Mouse (Mus musculus): Measurements from ENCODE around the gene Mgrn1.

The Mgrn1 gene

DNA sequence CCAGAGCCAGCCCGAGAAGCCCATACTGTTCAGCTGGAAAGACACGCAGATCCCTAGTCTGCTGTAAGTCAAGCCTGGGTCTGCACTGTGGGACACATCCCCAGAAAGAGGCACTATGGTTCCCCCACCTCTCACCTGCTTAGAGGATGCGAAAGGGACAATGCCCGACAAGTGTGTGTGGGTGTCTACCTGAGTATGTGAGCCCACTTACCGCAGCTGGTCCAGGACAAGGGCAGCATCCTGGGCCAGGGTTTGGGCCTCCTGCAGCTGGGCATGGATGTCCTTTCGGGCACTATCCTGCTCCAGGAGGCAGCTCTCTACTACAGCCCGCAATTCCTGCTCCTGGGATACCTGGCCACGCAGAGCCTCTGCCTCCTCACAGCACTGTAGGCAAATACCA, 56.8 kb downstream of the Mgrn1 start:
- DNase-seq: no peak

DNA sequence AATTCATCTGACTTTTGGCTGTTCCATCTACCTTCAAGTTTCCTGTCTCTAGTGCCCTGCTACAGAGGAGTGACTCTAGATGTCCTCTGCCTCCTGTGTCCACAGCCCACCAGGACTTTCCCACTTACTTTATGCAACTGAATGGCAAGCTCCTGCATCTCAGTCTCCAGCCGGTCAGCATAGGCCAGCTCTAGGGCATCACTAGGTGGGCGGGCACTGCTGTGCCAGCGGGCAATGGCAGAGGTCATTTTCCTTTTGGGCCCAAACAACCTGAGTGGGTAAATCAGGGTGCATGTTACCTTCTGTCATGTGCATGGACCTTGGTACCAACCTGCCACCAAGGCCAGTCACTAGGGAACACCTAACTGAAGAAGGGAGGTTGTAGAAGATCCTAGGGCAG, 57.4 kb downstream of the Mgrn1 start:
- DNase-seq: no peak

DNA sequence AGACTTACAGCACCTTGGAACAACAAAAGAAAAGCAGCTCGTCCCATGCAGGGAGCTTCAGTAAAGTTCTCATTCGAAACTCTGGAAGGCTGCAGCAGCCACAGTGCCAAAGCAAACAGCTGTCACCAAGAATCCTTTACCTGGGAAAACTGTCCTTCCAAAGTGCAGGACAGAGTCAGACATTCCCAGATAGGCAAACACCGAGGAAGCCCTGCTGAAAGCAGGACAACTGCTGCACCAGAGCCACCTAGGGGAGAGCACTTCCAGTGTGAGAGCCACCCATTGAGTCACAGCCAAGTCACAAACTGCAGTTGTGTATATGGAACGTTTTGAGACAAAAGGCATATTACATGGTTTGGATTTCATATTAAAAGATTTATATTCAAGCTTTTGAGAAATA, 59.4 kb downstream of the Mgrn1 start:
- DNase-seq: no peak

DNA sequence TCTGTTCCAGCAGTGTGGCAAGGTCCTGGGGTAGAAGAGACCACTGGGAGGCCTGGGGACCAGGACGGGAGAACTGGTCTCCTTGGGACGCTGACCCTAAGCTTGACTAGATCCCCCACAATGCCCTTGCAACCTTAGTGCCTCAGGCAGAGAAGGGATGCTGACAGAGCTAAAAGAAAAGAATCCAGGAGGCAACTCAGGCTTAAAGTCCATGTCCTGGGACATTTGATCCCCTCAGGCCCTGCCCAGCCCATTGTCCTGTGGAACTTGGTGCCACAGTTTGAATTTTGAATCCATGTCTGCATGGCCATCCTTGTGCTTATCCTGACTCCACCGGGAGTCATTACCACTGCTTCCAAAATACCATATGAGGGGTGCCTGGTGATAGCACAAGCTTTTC, 60.1 kb downstream of the Mgrn1 start:
- no peak for DNase-seq

DNA sequence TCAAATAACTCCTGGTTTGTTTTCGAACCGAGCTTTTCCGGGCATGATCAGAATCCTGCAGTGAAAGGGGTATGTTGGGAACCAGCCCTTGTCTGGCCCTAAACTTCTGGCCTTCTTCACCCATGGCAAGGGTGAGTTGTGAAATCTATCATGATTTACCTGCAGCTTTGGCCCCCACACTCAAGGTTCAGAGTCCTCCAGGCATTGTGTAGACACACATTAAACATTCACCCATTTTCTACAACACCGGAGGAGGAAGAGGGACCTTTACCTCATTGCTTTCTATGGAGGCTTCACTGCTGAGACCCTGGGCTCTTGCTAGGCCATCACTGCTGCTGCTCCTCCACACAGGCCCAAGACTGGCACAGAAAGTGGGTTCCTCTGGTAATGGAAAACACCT, 61.3 kb downstream of the Mgrn1 start:
- DNase-seq: no peak

DNA sequence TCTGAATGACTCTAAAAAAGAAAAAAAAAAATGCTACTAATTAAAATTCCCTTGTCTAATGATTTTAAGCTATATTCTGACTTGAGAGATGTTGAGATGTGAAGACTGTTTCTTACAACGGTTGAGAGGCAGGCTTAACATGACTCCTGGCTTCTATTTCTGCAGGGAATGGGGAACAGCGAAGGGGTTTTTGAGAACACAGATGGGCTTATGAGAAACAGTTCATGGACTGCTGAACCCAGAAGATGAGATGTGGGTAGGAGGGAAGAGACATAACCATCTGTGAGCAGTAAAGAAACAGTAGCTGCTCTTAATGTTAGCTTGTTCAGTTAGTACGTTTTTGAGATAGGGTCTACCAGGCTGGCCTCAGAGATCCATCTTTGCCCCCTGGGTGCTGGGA, 70.6 kb downstream of the Mgrn1 start:
- no peak for DNase-seq

DNA sequence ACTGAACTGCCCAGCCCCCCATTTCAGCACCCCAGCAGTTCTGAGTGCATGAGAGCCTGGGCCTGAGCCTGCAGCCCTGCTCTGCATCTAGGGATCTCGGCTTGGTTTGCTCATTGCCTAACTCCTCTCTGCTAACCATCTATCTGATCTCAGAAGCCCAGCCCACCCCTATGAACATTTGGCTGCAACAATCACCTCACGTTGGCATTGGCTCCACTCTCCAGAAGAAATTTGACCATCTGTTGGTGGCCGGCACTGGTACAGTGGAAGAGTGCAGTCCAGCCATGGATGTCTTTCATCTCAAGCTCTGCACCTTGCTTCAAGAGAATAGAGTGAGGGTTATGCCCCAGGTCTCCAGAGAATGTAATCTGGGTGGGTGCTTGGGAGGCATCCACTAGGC, 71.4 kb downstream of the Mgrn1 start:
- no peak for DNase-seq

DNA sequence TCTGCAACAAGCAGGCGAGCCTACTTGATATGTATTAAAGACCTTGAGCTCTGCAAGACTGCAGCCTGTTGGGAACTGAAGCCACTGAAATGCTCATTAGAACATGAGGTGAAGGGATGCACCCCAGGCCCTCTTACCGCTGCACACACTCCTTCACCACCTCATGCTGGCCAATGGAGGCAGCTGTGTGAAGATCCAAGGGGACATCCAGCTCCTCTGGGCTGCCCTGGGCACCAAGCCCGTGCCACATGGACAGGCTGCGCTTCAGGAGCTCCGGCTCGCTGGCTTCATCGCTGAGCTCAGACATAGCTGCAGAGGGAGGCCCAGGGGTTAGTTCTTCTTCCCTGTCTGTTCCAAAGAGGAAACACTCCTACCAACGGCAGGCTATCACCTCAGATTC, 74.2 kb downstream of the Mgrn1 start:
- DNase-seq: no peak

DNA sequence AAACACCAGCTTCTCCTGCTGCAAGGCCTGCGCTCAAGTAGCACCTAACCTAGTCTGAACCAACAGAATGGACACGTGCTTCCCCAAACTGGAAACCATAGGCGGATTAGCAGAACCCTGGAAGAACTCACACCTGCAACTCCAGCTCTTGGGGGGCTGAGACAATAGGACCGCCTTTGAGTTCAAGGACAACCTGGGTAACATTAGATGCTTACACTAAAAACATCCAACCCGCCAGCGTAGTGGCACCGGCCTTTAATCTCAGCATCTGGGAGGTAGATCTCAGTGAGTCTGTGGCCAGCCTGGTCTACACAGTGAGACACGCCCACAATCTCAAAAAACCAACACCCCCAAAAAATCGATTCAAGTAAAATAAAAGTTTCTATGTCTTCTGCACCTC, 77.3 kb downstream of the Mgrn1 start:
- DNase-seq: no peak

DNA sequence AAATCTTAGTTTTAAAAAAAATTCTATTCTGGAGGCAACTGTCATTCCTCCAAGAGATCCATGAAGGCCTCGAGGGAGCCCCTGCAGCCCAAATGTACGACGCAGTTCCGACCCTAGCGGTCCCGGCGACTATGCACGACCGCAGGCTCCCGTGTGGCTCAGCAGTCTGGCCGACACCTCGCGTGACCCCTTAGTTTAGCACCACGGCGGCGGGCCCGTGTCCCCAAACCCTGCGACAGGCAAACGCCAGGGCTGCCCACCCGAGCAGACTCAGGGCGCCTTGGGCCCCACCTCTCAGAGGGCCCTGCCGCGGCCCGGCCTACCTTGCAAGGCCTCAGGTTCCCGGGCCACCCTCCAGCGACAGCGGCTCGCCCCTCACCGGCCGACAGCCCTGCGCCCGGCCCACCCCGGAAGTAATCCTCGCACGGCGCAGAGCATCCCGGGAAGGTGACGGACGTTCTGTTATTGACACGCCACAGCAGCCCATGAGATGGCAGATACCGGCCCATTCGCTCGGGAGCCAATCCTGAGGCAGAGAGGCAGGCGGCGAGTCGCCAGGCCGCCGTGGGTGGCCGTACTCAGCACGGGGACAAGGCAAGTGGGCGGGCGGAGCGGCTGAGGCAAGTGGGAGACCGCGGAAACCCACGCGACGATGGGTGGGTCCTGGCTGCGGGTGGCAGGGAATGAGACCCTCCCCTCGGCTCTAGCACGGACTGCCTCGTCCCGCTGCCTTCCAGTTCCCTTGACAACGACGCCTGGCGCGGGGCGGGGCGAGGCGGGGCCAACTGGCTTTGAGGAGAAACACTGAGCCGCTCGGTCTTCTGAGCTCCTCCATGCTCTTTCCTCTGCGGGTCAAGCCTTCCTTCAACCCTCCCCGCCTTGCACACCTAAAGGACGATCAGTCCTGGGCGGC, 78.0 kb downstream of the Mgrn1 start, which contains the start of gene Anks3:
Anks3 (minus strand) TSS at position 409 of the 913 bp plus-strand sequence.
- DNase-seq: peak; percentile 93

DNA sequence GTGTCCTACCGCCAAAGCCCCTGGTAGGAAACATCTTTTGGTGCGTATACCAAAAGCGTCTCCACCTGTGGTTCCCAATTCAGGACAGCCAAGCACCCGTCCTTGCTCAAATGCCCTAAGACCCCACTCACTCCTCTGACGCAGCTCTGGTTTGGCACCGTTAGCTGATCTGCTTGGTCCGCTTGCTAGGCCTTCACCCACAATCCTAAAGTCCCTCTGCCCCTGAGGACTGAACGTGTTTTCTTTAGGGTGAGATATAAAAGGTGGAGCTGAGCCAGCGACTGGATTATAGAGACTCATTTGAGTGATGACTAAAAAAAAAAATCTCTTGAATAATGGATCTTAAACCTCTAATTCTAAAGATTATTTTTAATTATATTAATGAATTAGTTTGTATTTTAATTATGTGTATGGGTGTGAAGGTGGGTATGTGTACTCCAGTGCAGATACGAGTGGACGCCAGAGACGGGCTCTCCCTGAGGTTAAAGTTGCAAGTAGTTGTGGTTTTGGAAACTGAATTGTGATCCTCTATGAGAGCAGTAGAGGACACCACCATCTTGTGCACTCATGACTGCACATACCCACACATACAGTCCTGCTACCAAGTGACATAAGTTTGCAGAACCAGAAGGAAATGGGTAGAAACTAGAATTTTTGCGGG, 78.8 kb downstream of the Mgrn1 start:
- no peak for DNase-seq

DNA sequence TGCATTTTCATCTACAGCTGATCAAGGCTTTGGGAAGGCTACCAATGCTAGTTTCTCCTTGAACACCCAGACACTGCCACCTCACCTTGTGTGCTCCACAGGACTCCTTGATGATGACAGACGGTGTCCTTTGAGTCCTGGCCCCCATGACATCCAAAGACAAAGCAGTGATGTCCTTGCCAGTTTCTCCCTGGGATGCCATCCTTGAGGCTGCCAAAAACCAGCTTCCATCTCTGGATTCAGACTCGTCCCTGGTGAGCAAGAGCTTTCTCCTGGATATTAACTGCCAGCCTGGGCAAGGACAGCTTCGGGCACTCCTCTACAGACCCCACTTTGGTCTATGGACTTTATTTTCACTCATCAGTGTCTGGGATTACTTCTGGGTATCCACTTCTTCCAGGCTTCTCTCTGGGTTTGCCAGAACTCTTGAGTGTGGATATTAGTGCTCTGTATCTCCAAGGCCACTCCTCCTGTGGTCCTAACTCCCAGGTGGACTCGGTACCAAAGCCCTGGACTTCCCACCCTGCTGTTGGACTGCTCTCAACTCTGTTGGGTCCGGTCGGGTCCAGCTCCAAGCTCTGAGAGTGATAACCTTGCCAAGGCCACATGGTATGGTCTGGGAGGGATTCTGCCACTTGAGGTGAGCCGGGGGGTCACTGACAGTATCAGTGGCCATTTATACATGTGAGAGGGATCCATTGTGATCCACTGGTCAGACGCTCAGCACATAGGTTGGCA, 79.5 kb downstream of the Mgrn1 start:
- no peak for DNase-seq

DNA sequence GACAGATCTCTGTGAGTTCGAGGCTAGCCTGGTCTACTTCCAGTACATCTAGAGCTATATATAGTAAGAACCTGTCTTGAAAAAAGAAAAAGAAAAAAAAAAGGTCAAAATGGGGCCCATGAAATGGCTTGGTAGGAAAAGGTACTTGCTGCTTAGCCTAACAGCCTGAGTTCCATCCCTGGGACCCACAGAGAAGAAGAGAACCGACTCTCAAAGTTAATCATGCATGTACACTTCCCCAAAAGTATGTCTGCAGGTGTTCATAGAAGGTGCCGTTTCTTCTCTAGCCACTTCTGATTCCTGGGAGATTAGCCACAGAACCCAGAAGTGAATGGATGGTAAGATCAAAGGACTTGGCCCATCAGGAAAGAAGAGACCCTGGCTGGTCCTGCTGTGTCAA, 82.4 kb downstream of the Mgrn1 start:
- DNase-seq: no peak

DNA sequence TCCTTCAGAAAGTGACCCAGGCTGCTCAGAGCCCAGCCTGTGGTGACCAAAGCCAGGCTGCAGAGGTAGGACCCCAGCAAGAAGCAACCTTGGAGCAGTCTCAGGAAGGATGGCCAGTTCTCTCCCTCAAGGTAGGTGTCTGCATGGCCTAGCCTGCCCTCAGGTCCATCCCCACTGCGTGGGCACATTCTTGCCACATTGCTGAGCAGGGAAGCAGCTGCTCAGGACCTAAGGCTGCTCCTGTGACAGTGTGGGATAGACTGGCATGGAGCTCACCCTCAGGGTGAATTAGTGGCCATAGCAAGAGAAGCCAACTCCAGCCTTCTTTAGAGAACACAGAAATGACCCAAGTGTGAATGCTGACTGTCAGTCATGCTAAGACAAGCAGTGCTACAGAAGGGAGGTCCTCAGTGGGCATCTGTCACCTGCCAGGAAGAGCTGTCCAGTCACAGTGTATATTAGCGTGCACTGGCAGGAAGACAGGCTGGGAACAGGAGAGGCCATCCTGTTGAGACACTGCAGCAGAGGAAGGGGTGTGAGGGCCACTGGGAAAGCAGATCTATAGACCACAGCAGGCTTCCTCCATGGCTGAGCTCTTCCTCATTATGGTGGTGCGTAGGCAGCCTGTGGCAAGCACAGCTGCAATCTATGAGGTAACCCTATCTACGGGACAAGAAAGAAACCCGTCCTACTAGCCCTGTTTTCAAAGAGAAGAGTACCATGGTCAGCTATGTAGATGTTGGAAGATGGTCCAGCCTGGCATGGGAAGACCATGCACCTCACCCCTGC, 83.2 kb downstream of the Mgrn1 start:
- peak; percentile 16 for DNase-seq

DNA sequence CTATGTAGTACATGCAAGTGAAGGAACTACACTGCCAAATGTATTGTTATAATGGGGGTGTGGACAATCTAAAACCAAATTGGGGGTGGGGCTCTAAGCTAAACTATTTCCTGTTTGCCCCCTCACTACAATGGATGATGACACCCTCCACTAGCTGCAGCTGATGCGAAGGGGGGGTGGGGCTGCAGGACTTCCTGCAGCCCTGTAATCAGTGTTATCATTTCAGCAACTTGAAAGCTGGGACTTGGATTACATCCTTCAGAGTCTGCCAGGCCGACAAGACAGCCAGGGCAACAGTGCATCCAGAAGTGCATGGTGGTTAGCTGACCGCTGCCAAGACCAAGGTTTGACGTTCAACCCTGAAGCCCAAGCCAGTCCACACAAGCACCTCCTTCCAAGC, 85.6 kb downstream of the Mgrn1 start:
- no peak for DNase-seq

DNA sequence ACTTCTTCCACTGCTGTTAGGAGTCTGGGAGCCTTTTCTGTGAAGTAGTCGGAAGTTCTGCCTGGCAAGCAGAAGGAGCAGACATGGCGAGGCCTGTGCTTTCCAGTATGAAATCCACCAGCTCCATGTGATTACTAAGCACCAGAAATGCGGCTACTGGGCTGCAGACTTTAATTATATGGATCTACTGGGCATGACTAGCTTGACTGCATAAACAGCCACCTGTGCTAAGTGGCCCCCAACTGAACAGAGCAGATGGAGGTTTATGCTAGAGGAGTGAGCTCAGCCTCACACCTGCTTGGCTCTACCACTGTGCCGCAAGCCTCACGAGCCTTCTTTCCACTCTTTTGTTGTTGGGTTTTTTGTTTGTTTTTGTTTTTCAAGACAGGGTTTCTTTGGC, 88.5 kb downstream of the Mgrn1 start:
- DNase-seq: no peak

DNA sequence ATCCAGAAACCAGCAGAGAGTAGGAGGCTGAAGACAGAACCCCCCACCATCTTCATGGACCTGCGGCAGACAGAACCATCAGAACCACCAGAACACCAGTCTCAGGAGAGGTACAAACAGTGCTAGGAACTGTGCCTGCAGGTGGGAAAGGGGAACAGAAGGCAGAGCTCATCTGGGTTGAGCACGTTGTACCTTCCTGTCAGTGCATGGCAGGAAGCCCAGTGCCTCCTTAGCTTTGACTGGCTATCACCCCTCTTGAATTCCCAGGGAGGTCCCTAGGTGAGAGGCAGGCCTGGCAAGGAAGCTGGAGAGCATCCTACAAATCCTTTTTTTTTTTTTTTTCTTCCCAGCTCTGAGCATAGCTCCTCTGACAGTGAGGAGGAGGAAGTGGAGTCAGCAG, 90.1 kb downstream of the Mgrn1 start:
- DNase-seq: no peak

DNA sequence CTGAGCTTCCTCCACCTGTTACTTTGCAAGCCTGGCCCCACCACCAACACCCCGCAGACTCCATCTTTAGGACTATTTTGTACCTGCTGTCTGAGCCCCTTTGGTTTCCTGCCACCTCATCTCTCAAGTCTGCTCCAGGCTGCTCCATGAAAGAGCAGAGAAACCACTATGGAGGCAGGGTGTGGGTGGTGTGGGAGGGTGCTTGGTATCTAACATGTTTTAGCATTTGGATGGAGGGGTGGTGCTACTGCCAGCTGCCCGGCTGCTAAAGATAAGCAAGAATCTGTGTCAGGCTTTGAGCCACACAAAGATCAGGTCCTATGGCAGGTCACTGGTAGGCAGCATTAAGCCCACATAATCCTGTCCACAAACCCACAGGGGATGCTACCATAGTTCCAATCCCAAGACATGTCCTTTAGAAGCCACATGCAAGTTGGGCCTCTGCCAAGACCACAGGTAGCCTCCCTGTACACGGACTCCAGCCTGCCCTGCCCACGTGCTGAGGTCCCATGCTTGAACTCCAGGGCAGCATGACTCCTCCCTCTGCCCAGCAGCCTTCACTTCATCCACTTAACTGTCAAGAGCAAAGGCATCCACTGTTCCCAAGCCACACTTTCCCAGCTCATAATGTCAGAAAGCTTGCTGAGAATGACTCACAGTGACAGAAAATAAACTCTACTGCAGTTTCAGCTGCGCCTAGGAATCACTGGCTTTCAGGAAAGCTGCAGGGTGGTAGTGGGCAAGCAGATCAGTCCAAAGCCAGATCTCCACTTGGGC, 92.4 kb downstream of the Mgrn1 start:
- DNase-seq: no peak

DNA sequence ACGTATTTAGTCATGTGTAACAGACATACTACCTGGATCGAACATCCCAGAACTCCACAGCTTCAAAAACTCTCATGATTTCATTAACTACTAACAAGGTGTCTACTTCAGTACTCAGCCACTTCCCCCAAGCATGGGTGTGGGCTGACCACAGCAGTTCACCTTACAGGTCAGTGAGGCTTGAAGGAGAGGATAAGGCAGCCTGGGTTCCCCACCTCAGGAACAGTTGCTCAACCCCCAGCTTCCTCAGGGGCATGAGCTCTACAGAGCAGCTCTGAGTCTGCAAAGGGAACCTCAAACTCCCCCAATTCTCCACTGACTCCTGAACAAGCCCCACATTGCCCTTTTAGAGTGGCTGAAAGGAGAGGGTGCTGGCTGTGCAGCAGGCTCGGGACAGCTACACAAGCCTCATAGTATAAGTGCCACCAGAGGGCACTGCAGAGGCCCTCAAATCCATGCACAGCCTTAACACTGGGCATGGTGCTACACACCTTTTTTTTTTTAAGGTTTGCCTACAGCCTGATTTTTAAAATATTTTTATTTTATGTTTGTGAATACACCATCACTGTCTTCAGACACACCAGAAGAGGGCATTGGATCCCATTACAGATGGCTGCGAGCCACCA, 93.8 kb downstream of the Mgrn1 start:
- peak; percentile 41 for DNase-seq

DNA sequence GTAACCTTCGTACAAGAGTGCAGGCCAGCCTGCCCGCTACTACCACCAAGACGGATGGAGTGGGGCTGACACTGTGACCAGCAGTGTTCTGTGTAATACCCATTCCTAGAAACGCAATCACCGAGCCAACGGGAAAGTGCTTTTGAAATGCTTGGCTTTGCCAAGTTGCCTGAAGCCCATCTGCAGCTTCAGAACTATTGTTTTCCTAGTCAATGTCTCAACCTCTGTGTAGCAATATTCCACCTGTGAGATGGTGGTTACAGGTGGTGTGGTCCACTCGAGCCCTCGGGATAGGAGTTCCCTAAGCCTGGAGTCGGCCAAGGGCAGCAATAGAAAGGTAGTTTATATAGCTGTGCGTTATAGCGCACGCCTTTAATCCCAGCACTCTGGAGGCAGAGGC, 98.7 kb downstream of the Mgrn1 start:
- DNase-seq: no peak

Measured in liver (tissue).